Mouse (Mus musculus) heart, embryonic 16.5 days (tissue): Measurements from ENCODE around the gene Cc2d2a. TPM values are rescaled to one million over a fixed set of nuclear protein-coding genes. Genes with fewer than 3 reads are reported as not detected.

Source experiments
- ATAC-seq: fragments of 200-750 bp; cut with Nextera tagmentation; replicated peaks from 2 replicates; pipeline ENCODE4 v1.8.0; 2017; ENCODE audit warnings: moderate number of reproducible peaks; ENCODE audit not compliant: insufficient read depth, low FRiP score; ENCODE audit errors: extremely low read depth
- H3K27ac ChIP-seq: fragments of 300-500 bp; sonication (generic); 2 replicates; pipeline ENCODE4 v1.5.1; 2014; ENCODE audit warnings: mild to moderate bottlenecking, low read length, control low read depth, moderate library complexity
- H3K27me3 ChIP-seq: fragments of 300-500 bp; sonication (generic); 2 replicates; pipeline ENCODE4 v1.6.1; 2014; ENCODE audit warnings: low read length, mixed read lengths; ENCODE audit not compliant: control insufficient read depth, insufficient read depth
- H3K36me3 ChIP-seq: fragments of 300-500 bp; sonication (generic); 2 replicates; pipeline ENCODE4 v1.6.1; 2014; ENCODE audit not compliant: control insufficient read depth, insufficient read depth
- H3K4me1 ChIP-seq: fragments of 300-500 bp; sonication (generic); 2 replicates; pipeline ENCODE4 v1.6.1; 2014; ENCODE audit warnings: low read length, mixed read lengths; ENCODE audit not compliant: control insufficient read depth, insufficient read depth
- H3K4me2 ChIP-seq: fragments of 300-500 bp; sonication (generic); 2 replicates; pipeline ENCODE4 v1.6.1; 2014; ENCODE audit warnings: low read depth, mild to moderate bottlenecking, control low read depth, low read length
- H3K4me3 ChIP-seq: fragments of 300-500 bp; sonication (generic); 2 replicates; pipeline ENCODE4 v1.5.1; 2014; ENCODE audit warnings: mild to moderate bottlenecking, control low read depth, low read length
- H3K9ac ChIP-seq: fragments of 300-500 bp; sonication (generic); 2 replicates; pipeline ENCODE4 v1.6.1; 2014; ENCODE audit warnings: low read length, control low read depth
- H3K9me3 ChIP-seq: fragments of 300-500 bp; sonication (generic); replicated peaks from 2 replicates; pipeline ENCODE4 v1.6.1; 2016; ENCODE audit warnings: low read length; ENCODE audit not compliant: control insufficient read depth
- WGBS: fragments of 180-500 bp; shearing (Covaris S2); extraction: QIAGEN DNeasy Blood & Tissue Kit; methylation state at CpG from one replicate; pipeline ENCODE4 v1.1.7; 2014; 5-methylcytosine and 5-hydroxymethylcytosine counted together
- polyA plus RNA-seq: library from polyadenylated mRNA; unstranded; fragments of >200 nt; fragmentation: Nextera tagmentation; extraction: Ambion mirVana; gene quantifications from 2 replicates; pipeline ENCODE4 v1.2.1, GENCODE M21; 2015

Gene Cc2d2a
- polyA plus RNA-seq, 1 experiment from 2014 or later = 7.5 TPM

- Histone ChIP-seq H3K9me3 (no peaks in the 10 kb centered on the region), H3K27me3 (no peaks in the 10 kb centered on the region), H3K4me3 (peak overlapping the region; percentile 42), H3K4me1 (peaks cover 15% of the 10 kb centered on the region), H3K9ac (peak overlapping the region; percentile 64), H3K27ac (peak overlapping the region; percentile 59; the same call in 1 of the 2 replicates), H3K36me3 (0 out of 2 replicates have a peak, but pooled peaks cover 2% of the 10 kb centered on the region), H3K4me2 (peak overlapping the region; percentile 59)
- no peak for ATAC-seq
- 50% methylated on average over 6 of the region's 6 CpGs for WGBS
Measured at GRCm38 (mm10) chr5:43663531-43663930, 1.4 kb downstream of the Cc2d2a start.

GRCm38 (mm10) chr5:43665144-43665543 is 3.0 kb downstream of the Cc2d2a start:
- peak overlapping the region; percentile 44 for H3K4me3 ChIP-seq
- H3K9me3 ChIP-seq = no peaks in the 10 kb centered on the region
- H3K4me2 ChIP-seq = peak overlapping the region; percentile 64
- no peak overlapping the region for H3K27ac ChIP-seq
- H3K4me1 ChIP-seq = peaks cover 23% of the 10 kb centered on the region
- ATAC-seq = no peak; the same call in 1 of the 2 replicates
- peak overlapping the region; percentile 52 for H3K9ac ChIP-seq
- H3K36me3 ChIP-seq = 0 out of 2 replicates have a peak, but pooled peaks cover 2% of the 10 kb centered on the region
- no peaks in the 10 kb centered on the region for H3K27me3 ChIP-seq
- 24% methylated on average over 5 of the region's 5 CpGs for WGBS

- Histone ChIP-seq H3K4me2 (no peak overlapping the region), H3K27me3 (no peaks in the 10 kb centered on the region), H3K9me3 (no peaks in the 10 kb centered on the region), H3K36me3 (peaks cover 4% of the 10 kb centered on the region), H3K9ac (no peak overlapping the region), H3K4me3 (no peak overlapping the region), H3K27ac (no peak overlapping the region), H3K4me1 (peaks cover 19% of the 10 kb centered on the region)
- no peak for ATAC-seq
- 30% methylated on average over 8 of the region's 8 CpGs for WGBS
Measured at GRCm38 (mm10) chr5:43669118-43669645, 7.0 kb downstream of the Cc2d2a start.

- ATAC-seq = peak; percentile 88
Measured at GRCm38 (mm10) chr5:43672177-43672911, 10.2 kb downstream of the Cc2d2a start.

GRCm38 (mm10) chr5:43673083-43673482 is 10.9 kb downstream of the Cc2d2a start:
- Histone ChIP-seq H3K9ac (peak overlapping the region; percentile 80), H3K4me3 (peak overlapping the region; percentile 59), H3K27ac (no peak overlapping the region), H3K4me2 (peak overlapping the region; percentile 74), H3K27me3 (no peaks in the 10 kb centered on the region), H3K36me3 (peaks cover 7% of the 10 kb centered on the region), H3K9me3 (no peaks in the 10 kb centered on the region), H3K4me1 (peaks cover 15% of the 10 kb centered on the region)
- ATAC-seq = no peak
- WGBS = 69% methylated on average over 2 of the region's 2 CpGs

More at GRCm38 (mm10) chr5:43672177-43672911, 10.2 kb downstream of the Cc2d2a start:
- H3K36me3 ChIP-seq = peaks cover 7% of the 10 kb centered on the region
- peak overlapping the region; percentile 82 for H3K27ac ChIP-seq
- peak overlapping the region; percentile 74 for H3K4me2 ChIP-seq
- H3K27me3 ChIP-seq = no peaks in the 10 kb centered on the region
- H3K4me3 ChIP-seq = peak overlapping the region; percentile 59
- H3K9me3 ChIP-seq = no peaks in the 10 kb centered on the region
- peak overlapping the region; percentile 80 for H3K9ac ChIP-seq
- peaks cover 15% of the 10 kb centered on the region for H3K4me1 ChIP-seq
- WGBS = 4% methylated on average over 12 of the region's 12 CpGs

GRCm38 (mm10) chr5:43685466-43685865 is 23.3 kb downstream of the Cc2d2a start:
- no peak for ATAC-seq
- Histone ChIP-seq H3K9me3 (no peaks in the 10 kb centered on the region), H3K4me2 (no peak overlapping the region), H3K4me3 (no peak overlapping the region), H3K36me3 (peaks cover 73% of the 10 kb centered on the region), H3K9ac (no peak overlapping the region), H3K27me3 (no peaks in the 10 kb centered on the region), H3K27ac (no peak overlapping the region), H3K4me1 (no peaks in the 10 kb centered on the region)
- 87% methylated on average over 5 of the region's 5 CpGs for WGBS

GRCm38 (mm10) chr5:43692489-43692888 is 30.3 kb downstream of the Cc2d2a start:
- H3K36me3 ChIP-seq = peaks cover 56% of the 10 kb centered on the region
- no peak overlapping the region for H3K4me3 ChIP-seq
- no peaks in the 10 kb centered on the region for H3K4me1 ChIP-seq
- no peak overlapping the region for H3K4me2 ChIP-seq
- 69% methylated on average over 4 of the region's 4 CpGs for WGBS
- H3K27ac ChIP-seq = no peak overlapping the region
- no peaks in the 10 kb centered on the region for H3K27me3 ChIP-seq
- no peak overlapping the region for H3K9ac ChIP-seq
- no peak for ATAC-seq
- H3K9me3 ChIP-seq = no peaks in the 10 kb centered on the region

GRCm38 (mm10) chr5:43697133-43697532 is 35.0 kb downstream of the Cc2d2a start:
- H3K9ac ChIP-seq = no peak overlapping the region
- no peak overlapping the region for H3K4me2 ChIP-seq
- no peaks in the 10 kb centered on the region for H3K4me1 ChIP-seq
- no peak for ATAC-seq
- no peak overlapping the region for H3K27ac ChIP-seq
- H3K27me3 ChIP-seq = no peaks in the 10 kb centered on the region
- no peaks in the 10 kb centered on the region for H3K9me3 ChIP-seq
- 85% methylated on average over 3 of the region's 3 CpGs for WGBS
- peaks cover 30% of the 10 kb centered on the region for H3K36me3 ChIP-seq
- no peak overlapping the region for H3K4me3 ChIP-seq

- H3K4me1 ChIP-seq = no peaks in the 10 kb centered on the region
- ATAC-seq = no peak
- no peaks in the 10 kb centered on the region for H3K9me3 ChIP-seq
- H3K4me3 ChIP-seq = no peak overlapping the region
- H3K36me3 ChIP-seq = peaks cover 42% of the 10 kb centered on the region
- H3K27ac ChIP-seq = no peak overlapping the region
- no peak overlapping the region for H3K9ac ChIP-seq
- H3K27me3 ChIP-seq = no peaks in the 10 kb centered on the region
- H3K4me2 ChIP-seq = no peak overlapping the region
Measured at GRCm38 (mm10) chr5:43699240-43699639, 37.1 kb downstream of the Cc2d2a start.
